27 mouse cellular contexts compared by ENCODE assay signal in genomic region chr12:31120535-31120934, GRCm38 (mm10). TPM values are rescaled to one million over a fixed set of nuclear protein-coding genes. Genes with fewer than 3 reads are reported as not detected.
"Had no signal": no experiment of that assay in that cellular context is flagged by ENCODE, and none has a peak within 500 bp of the region (broad histone marks: within the 10 kb centered on the region; RNA-seq: fewer than 3 reads in every experiment).

No protein-coding gene starts in this region.

- H3K4me1 ChIP-seq: hindbrain, embryonic 13.5 days; hindbrain, embryonic 15.5 days; limb, embryonic 13.5 days; limb, embryonic 15.5 days; liver, embryonic 12.5 days had no signal

- DNase-seq: forebrain, postnatal 0 days; gastrocnemius, postnatal 14 days; gastrocnemius, postnatal 36 days; heart, adult 11 months; heart, adult 2 months; heart, postnatal 10 days; heart, postnatal 36 days; kidney, adult 11 months; kidney, adult 2 months; kidney, postnatal 14 days; layer of hippocampus, adult 9-11 months; layer of hippocampus, postnatal 36 days; left cerebral cortex, postnatal 4 days had no signal

- H3K27ac ChIP-seq: heart, adult 2 months; hindbrain, embryonic 13.5 days; hindbrain, embryonic 15.5 days; hindbrain, postnatal 0 days; limb, embryonic 13.5 days; limb, embryonic 15.5 days; liver, embryonic 12.5 days; liver, embryonic 14.5 days had no signal

- H3K9ac ChIP-seq: forebrain, postnatal 0 days; heart, embryonic 12.5 days; hindbrain, embryonic 13.5 days; hindbrain, embryonic 15.5 days; limb, embryonic 13.5 days; limb, embryonic 15.5 days; liver, embryonic 12.5 days; liver, embryonic 14.5 days had no signal

- H3K4me3 ChIP-seq: heart, adult 2 months; heart, embryonic 12.5 days; hindbrain, embryonic 13.5 days; hindbrain, embryonic 15.5 days; limb, embryonic 13.5 days; limb, embryonic 15.5 days; liver, embryonic 12.5 days had no signal

- H3K4me2 ChIP-seq: heart, embryonic 12.5 days; hindbrain, embryonic 13.5 days; hindbrain, embryonic 15.5 days; limb, embryonic 13.5 days; limb, embryonic 15.5 days; liver, embryonic 12.5 days had no signal

- H3K9me3 ChIP-seq: heart, embryonic 12.5 days; hindbrain, embryonic 13.5 days; hindbrain, embryonic 15.5 days; limb, embryonic 13.5 days; limb, embryonic 15.5 days; liver, embryonic 12.5 days had no signal

- H3K36me3 ChIP-seq: heart, embryonic 12.5 days; hindbrain, embryonic 13.5 days; hindbrain, embryonic 15.5 days; limb, embryonic 13.5 days; limb, embryonic 15.5 days; liver, embryonic 12.5 days had no signal

- H3K27me3 ChIP-seq: heart, embryonic 12.5 days; hindbrain, embryonic 13.5 days; hindbrain, embryonic 15.5 days; limb, embryonic 13.5 days; limb, embryonic 15.5 days; liver, embryonic 12.5 days had no signal

- ATAC-seq: forebrain, postnatal 0 days; hindbrain, postnatal 0 days; intestine, embryonic 16.5 days; liver, embryonic 12.5 days had no signal

RNA-seq across cellular contexts. Expression of gene Fam110c, which starts 46.9 kb away (rescaled TPM):
- total RNA-seq: gastrocnemius, adult 8-10 months; gastrocnemius, postnatal 14 days; gastrocnemius, postnatal 36 days; layer of hippocampus, adult 18-20 months; layer of hippocampus, postnatal 36 days; left cerebral cortex, adult 18-20 months; left cerebral cortex, adult 8-10 months; left cerebral cortex, postnatal 25 days; left cerebral cortex, postnatal 4 days had no signal
- polyA plus RNA-seq: forebrain, postnatal 0 days had no signal
